Mouse (Mus musculus): ENCODE measurements around the gene Nynrin. TPM values are rescaled to one million over a fixed set of nuclear protein-coding genes. Genes with fewer than 3 reads are reported as not detected.

Gene Nynrin
- total RNA-seq (2021), result 1 to 10 TPM; 7.2 to 7.5 TPM
- long read RNA-seq, experiment 1, partial matches to known transcripts, result 0 of 1 reads
- long read RNA-seq, experiment 1, other reads (novel, unspliced or antisense), result 1 of 1 reads
- long read RNA-seq, experiment 2, partial matches to known transcripts, result 0 of 2 reads
- long read RNA-seq, experiment 2, other reads (novel, unspliced or antisense), result 2 of 2 reads

GRCm38 (mm10) chr14:55853621-55854285, at the start of gene Nynrin:
Nynrin (plus strand) TSS chr14:55854010.
- intact Hi-C loops (cut with DNase I; ENCODE audit: low total_unique reads), result no loop called here
- DNase-seq, result peak; percentile 80

- DNase-seq, result peak; percentile 79
- intact Hi-C loops (cut with DNase I; ENCODE audit: low total_unique reads), result no loop called here
Observed at GRCm38 (mm10) chr14:55814885-55815284, 38.9 kb upstream of the Nynrin start.

GRCm38 (mm10) chr14:55815310-55815751, 38.5 kb upstream of the Nynrin start:
- DNase-seq, result peak; percentile 74
- intact Hi-C loops (cut with DNase I; ENCODE audit: low total_unique reads), result no loop called here

- intact Hi-C loops (cut with DNase I; ENCODE audit: low total_unique reads), result loop anchor here (5.0 kb wide), 2 partner anchors 42 to 97 kb away; no protein-coding TSS in a partner anchor
- no peak for DNase-seq
Observed at GRCm38 (mm10) chr14:55819845-55820405, 33.9 kb upstream of the Nynrin start.

GRCm38 (mm10) chr14:55820576-55820975, 33.2 kb upstream of the Nynrin start:
- no peak for DNase-seq
- intact Hi-C loops (cut with DNase I; ENCODE audit: low total_unique reads), result loop anchor here (5.0 kb wide), 2 partner anchors 42 to 97 kb away; no protein-coding TSS in a partner anchor

GRCm38 (mm10) chr14:55822435-55822990, 31.3 kb upstream of the Nynrin start:
- intact Hi-C loops (cut with DNase I; ENCODE audit: low total_unique reads), result loop anchor here (5.0 kb wide), 2 partner anchors 40 to 95 kb away; no protein-coding TSS in a partner anchor
- peak; percentile 79 for DNase-seq

GRCm38 (mm10) chr14:55822991-55823762, 30.6 kb upstream of the Nynrin start, which contains the start of gene Nfatc4:
Nfatc4 (plus strand) TSS chr14:55823144.
- peak; percentile 89 for DNase-seq
- intact Hi-C loops (cut with DNase I; ENCODE audit: low total_unique reads), result loop anchor here (5.0 kb wide), 2 partner anchors 39 to 94 kb away; no protein-coding TSS in a partner anchor

GRCm38 (mm10) chr14:55824001-55824480, 29.8 kb upstream of the Nynrin start:
- intact Hi-C loops (cut with DNase I; ENCODE audit: low total_unique reads), result loop anchor here (5.0 kb wide), 2 partner anchors 38 to 93 kb away; no protein-coding TSS in a partner anchor

GRCm38 (mm10) chr14:55824481-55825215, 29.2 kb upstream of the Nynrin start:
- peak; percentile 70 for DNase-seq
- intact Hi-C loops (cut with DNase I; ENCODE audit: low total_unique reads), result loop anchor here (5.0 kb wide), 2 partner anchors 38 to 93 kb away; no protein-coding TSS in a partner anchor

More at GRCm38 (mm10) chr14:55824001-55824480, 29.8 kb upstream of the Nynrin start:
- peak; percentile 49 for DNase-seq

GRCm38 (mm10) chr14:55825216-55826051, 28.4 kb upstream of the Nynrin start:
- intact Hi-C loops (cut with DNase I; ENCODE audit: low total_unique reads), result no loop called here

GRCm38 (mm10) chr14:55826142-55826541, 27.7 kb upstream of the Nynrin start:
- intact Hi-C loops (cut with DNase I; ENCODE audit: low total_unique reads), result no loop called here
- no peak for DNase-seq

More at GRCm38 (mm10) chr14:55825216-55826051, 28.4 kb upstream of the Nynrin start:
- DNase-seq, result peak; percentile 32

- intact Hi-C loops (cut with DNase I; ENCODE audit: low total_unique reads), result no loop called here
- peak; percentile 31 for DNase-seq
Observed at GRCm38 (mm10) chr14:55826551-55827340, 27.1 kb upstream of the Nynrin start.

GRCm38 (mm10) chr14:55828716-55829263, 25.0 kb upstream of the Nynrin start:
- no peak for DNase-seq
- intact Hi-C loops (cut with DNase I; ENCODE audit: low total_unique reads), result no loop called here

GRCm38 (mm10) chr14:55829854-55830253, 24.0 kb upstream of the Nynrin start:
- DNase-seq, result no peak
- intact Hi-C loops (cut with DNase I; ENCODE audit: low total_unique reads), result no loop called here

GRCm38 (mm10) chr14:55830331-55830730, 23.5 kb upstream of the Nynrin start:
- intact Hi-C loops (cut with DNase I; ENCODE audit: low total_unique reads), result no loop called here
- no peak for DNase-seq

- intact Hi-C loops (cut with DNase I; ENCODE audit: low total_unique reads), result no loop called here
- DNase-seq, result no peak
Observed at GRCm38 (mm10) chr14:55833126-55833525, 20.7 kb upstream of the Nynrin start.
